Mouse (Mus musculus) neural tube, embryonic 15.5 days (tissue): ENCODE data around the gene Zfp651. TPM values are rescaled to one million over a fixed set of nuclear protein-coding genes. Genes with fewer than 3 reads are reported as not detected.

Source experiments
- ATAC-seq: fragments of 200-750 bp; cut with Nextera tagmentation; 2 replicates; pipeline ENCODE4 v1.8.0; 2017; ENCODE audit warnings: mild to moderate bottlenecking, moderate TSS enrichment, moderate library complexity; ENCODE audit not compliant: low FRiP score
- H3K27ac ChIP-seq: fragments of 300-500 bp; sonication (generic); replicated peaks from 2 replicates; pipeline ENCODE4 v1.5.1; 2015; ENCODE audit warnings: mild to moderate bottlenecking, inconsistent platforms
- H3K27me3 ChIP-seq: fragments of 300-500 bp; sonication (generic); replicated peaks from 2 replicates; pipeline ENCODE4 v1.6.1; 2015; ENCODE audit warnings: inconsistent platforms
- H3K36me3 ChIP-seq: fragments of 300-500 bp; sonication (generic); 2 replicates; pipeline ENCODE4 v1.6.1; 2015; ENCODE audit warnings: inconsistent platforms
- H3K4me1 ChIP-seq: fragments of 300-500 bp; sonication (generic); 2 replicates; pipeline ENCODE4 v1.6.1; 2015; ENCODE audit warnings: inconsistent platforms
- H3K4me2 ChIP-seq: fragments of 300-500 bp; sonication (generic); 2 replicates; pipeline ENCODE4 v1.6.1; 2015; ENCODE audit warnings: inconsistent platforms, mild to moderate bottlenecking, moderate library complexity
- H3K4me3 ChIP-seq: fragments of 300-500 bp; sonication (generic); replicated peaks from 2 replicates; pipeline ENCODE4 v1.5.1; 2015; ENCODE audit warnings: mild to moderate bottlenecking, inconsistent platforms
- H3K9ac ChIP-seq: fragments of 300-500 bp; sonication (generic); replicated peaks from 2 replicates; pipeline ENCODE4 v1.6.1; 2015; ENCODE audit warnings: mild to moderate bottlenecking, inconsistent platforms
- H3K9me3 ChIP-seq: fragments of 300-500 bp; sonication (generic); replicated peaks from 2 replicates; pipeline ENCODE4 v1.6.1; 2016; ENCODE audit warnings: inconsistent platforms
- WGBS: fragments of 180-500 bp; shearing (Covaris S2); methylation state at CpG from one replicate; pipeline ENCODE4 v1.1.7; 2015; ENCODE audit warnings: mixed read lengths; 5-methylcytosine and 5-hydroxymethylcytosine counted together
- polyA plus RNA-seq: library from polyadenylated mRNA; unstranded; fragments of >200 nt; fragmentation: Nextera tagmentation; extraction: Ambion mirVana; gene quantifications from 2 replicates; pipeline ENCODE4 v1.2.1, GENCODE M21; 2015

The Zfp651 gene
- polyA plus RNA-seq, 1 experiment from 2014 or later = 36.3 TPM

GRCm38 (mm10) chr9:121752774-121753173, 6.4 kb upstream of the Zfp651 start:
- WGBS = 97% methylated on average over 9 of the region's 9 CpGs
- peaks cover 84% of the 10 kb centered on the region for H3K36me3 ChIP-seq
- H3K27ac ChIP-seq = no peak overlapping the region
- ATAC-seq = no peak
- no peak overlapping the region for H3K4me3 ChIP-seq
- peaks cover 8% of the 10 kb centered on the region for H3K4me1 ChIP-seq
- no peaks in the 10 kb centered on the region for H3K9me3 ChIP-seq
- H3K27me3 ChIP-seq = no peaks in the 10 kb centered on the region
- no peak overlapping the region for H3K4me2 ChIP-seq
- no peak overlapping the region for H3K9ac ChIP-seq

- H3K9ac ChIP-seq = no peak overlapping the region
- 98% methylated on average over 3 of the region's 3 CpGs for WGBS
- peaks cover 20% of the 10 kb centered on the region for H3K4me1 ChIP-seq
- no peak for ATAC-seq
- H3K9me3 ChIP-seq = no peaks in the 10 kb centered on the region
- no peak overlapping the region for H3K27ac ChIP-seq
- peaks cover 65% of the 10 kb centered on the region for H3K36me3 ChIP-seq
- H3K4me2 ChIP-seq = no peak overlapping the region
- no peak overlapping the region for H3K4me3 ChIP-seq
- no peaks in the 10 kb centered on the region for H3K27me3 ChIP-seq
These were observed 4.5 kb upstream of the Zfp651 start for GRCm38 (mm10) chr9:121754624-121755023.

GRCm38 (mm10) chr9:121756785-121757184, 2.3 kb upstream of the Zfp651 start:
- no peak overlapping the region for H3K4me3 ChIP-seq
- no peaks in the 10 kb centered on the region for H3K27me3 ChIP-seq
- 86% methylated on average over 3 of the region's 3 CpGs for WGBS
- no peak overlapping the region for H3K4me2 ChIP-seq
- no peak overlapping the region for H3K9ac ChIP-seq
- H3K36me3 ChIP-seq = peaks cover 44% of the 10 kb centered on the region
- ATAC-seq = no peak
- H3K4me1 ChIP-seq = peaks cover 34% of the 10 kb centered on the region
- no peaks in the 10 kb centered on the region for H3K9me3 ChIP-seq
- no peak overlapping the region for H3K27ac ChIP-seq

- H3K27ac ChIP-seq = no peak overlapping the region
- WGBS = 63% methylated on average over 3 of the region's 3 CpGs
- ATAC-seq = no peak
- no peak overlapping the region for H3K4me3 ChIP-seq
- no peaks in the 10 kb centered on the region for H3K9me3 ChIP-seq
- peak overlapping the region; percentile 17; the same call in 1 of the 2 replicates for H3K9ac ChIP-seq
- 0 out of 2 replicates have a peak overlapping the region, but pooled peaks have one; percentile 81 for H3K4me2 ChIP-seq
- no peaks in the 10 kb centered on the region for H3K27me3 ChIP-seq
- H3K4me1 ChIP-seq = peaks cover 40% of the 10 kb centered on the region
- H3K36me3 ChIP-seq = peaks cover 39% of the 10 kb centered on the region
These were observed 1.7 kb upstream of the Zfp651 start for GRCm38 (mm10) chr9:121757432-121757831.

- 54% methylated on average over 10 of the region's 10 CpGs for WGBS
- peak overlapping the region; percentile 91; the same call in 1 of the 2 replicates for H3K27ac ChIP-seq
- peak overlapping the region; percentile 95 for H3K9ac ChIP-seq
- no peak for ATAC-seq
- peaks cover 41% of the 10 kb centered on the region for H3K36me3 ChIP-seq
- H3K27me3 ChIP-seq = no peaks in the 10 kb centered on the region
- H3K4me2 ChIP-seq = peak overlapping the region; percentile 81
- no peaks in the 10 kb centered on the region for H3K9me3 ChIP-seq
- H3K4me1 ChIP-seq = peaks cover 45% of the 10 kb centered on the region
- peak overlapping the region; percentile 91 for H3K4me3 ChIP-seq
These were observed 1.0 kb upstream of the Zfp651 start for GRCm38 (mm10) chr9:121757835-121758814.

- ATAC-seq = peak; percentile 30
- Histone ChIP-seq H3K4me3 (peak overlapping the region; percentile 91), H3K9ac (peak overlapping the region; percentile 95), H3K27ac (peak overlapping the region; percentile 91), H3K4me1 (peaks cover 55% of the 10 kb centered on the region), H3K27me3 (no peaks in the 10 kb centered on the region), H3K9me3 (no peaks in the 10 kb centered on the region), H3K36me3 (peaks cover 45% of the 10 kb centered on the region), H3K4me2 (peak overlapping the region; percentile 81)
- under 1% methylated on average over 43 of the region's 43 CpGs for WGBS
These were observed 1.4 kb downstream of the Zfp651 start for GRCm38 (mm10) chr9:121760271-121761090.

GRCm38 (mm10) chr9:121761091-121761665, 2.0 kb downstream of the Zfp651 start:
- Histone ChIP-seq H3K9ac (peak overlapping the region; percentile 95), H3K27me3 (no peaks in the 10 kb centered on the region), H3K4me3 (peak overlapping the region; percentile 91), H3K9me3 (no peaks in the 10 kb centered on the region), H3K4me1 (peaks cover 55% of the 10 kb centered on the region), H3K27ac (peak overlapping the region; percentile 91), H3K4me2 (peak overlapping the region; percentile 81), H3K36me3 (peaks cover 45% of the 10 kb centered on the region)
- WGBS = 67% methylated on average over 10 of the region's 10 CpGs
- no peak for ATAC-seq

GRCm38 (mm10) chr9:121761787-121762186, 2.7 kb downstream of the Zfp651 start:
- Histone ChIP-seq H3K9me3 (no peaks in the 10 kb centered on the region), H3K4me1 (peaks cover 55% of the 10 kb centered on the region), H3K4me2 (peak overlapping the region; percentile 81; the same call in 1 of the 2 replicates), H3K9ac (0 out of 2 replicates have a peak overlapping the region, but pooled peaks have one; percentile 95), H3K27ac (no peak overlapping the region), H3K27me3 (no peaks in the 10 kb centered on the region), H3K4me3 (no peak overlapping the region), H3K36me3 (peaks cover 46% of the 10 kb centered on the region)
- ATAC-seq = no peak
- WGBS = 68% methylated on average over 8 of the region's 8 CpGs

- no peak for ATAC-seq
- Histone ChIP-seq H3K4me2 (no peak overlapping the region), H3K36me3 (peaks cover 48% of the 10 kb centered on the region), H3K9me3 (no peaks in the 10 kb centered on the region), H3K9ac (no peak overlapping the region), H3K4me3 (no peak overlapping the region), H3K4me1 (peaks cover 52% of the 10 kb centered on the region), H3K27me3 (no peaks in the 10 kb centered on the region), H3K27ac (no peak overlapping the region)
- WGBS = 88% methylated on average over 10 of the region's 10 CpGs
These were observed 3.1 kb downstream of the Zfp651 start for GRCm38 (mm10) chr9:121762248-121762647.

GRCm38 (mm10) chr9:121762761-121763160, 3.6 kb downstream of the Zfp651 start:
- peaks cover 47% of the 10 kb centered on the region for H3K4me1 ChIP-seq
- H3K4me2 ChIP-seq = no peak overlapping the region
- 83% methylated on average over 25 of the region's 25 CpGs for WGBS
- no peak overlapping the region for H3K4me3 ChIP-seq
- H3K9ac ChIP-seq = no peak overlapping the region
- peaks cover 53% of the 10 kb centered on the region for H3K36me3 ChIP-seq
- no peaks in the 10 kb centered on the region for H3K27me3 ChIP-seq
- H3K27ac ChIP-seq = no peak overlapping the region
- ATAC-seq = no peak
- no peaks in the 10 kb centered on the region for H3K9me3 ChIP-seq

GRCm38 (mm10) chr9:121763716-121764115, 4.6 kb downstream of the Zfp651 start:
- no peak for ATAC-seq
- H3K4me3 ChIP-seq = no peak overlapping the region
- no peak overlapping the region for H3K9ac ChIP-seq
- WGBS = 84% methylated on average over 19 of the region's 19 CpGs
- H3K36me3 ChIP-seq = peaks cover 62% of the 10 kb centered on the region
- H3K4me1 ChIP-seq = peaks cover 38% of the 10 kb centered on the region
- no peaks in the 10 kb centered on the region for H3K9me3 ChIP-seq
- H3K27ac ChIP-seq = no peak overlapping the region
- no peak overlapping the region for H3K4me2 ChIP-seq
- no peaks in the 10 kb centered on the region for H3K27me3 ChIP-seq
